Mouse (Mus musculus): ENCODE results near the gene Cnrip1. TPM values are rescaled to one million over a fixed set of nuclear protein-coding genes. Genes with fewer than 3 reads are reported as not detected.

Gene Cnrip1
- polyA plus RNA-seq, 1 experiment from 2014 or later, result 3.7 TPM

GRCm38 (mm10) chr11:17083866-17084265 lies 32.5 kb downstream of the Cnrip1 start:
- Histone ChIP-seq H3K4me3 (ENCODE audit: low read depth, low read length) (no peak overlapping the region), H3K9me3 (ENCODE audit: low read length) (no peaks in the 10 kb centered on the region), H3K9ac (replicated peaks) (no peak overlapping the region), H3K27ac (ENCODE audit: low read depth) (no peak overlapping the region), H3K27me3 (ENCODE audit: insufficient read depth, low read length) (no peaks in the 10 kb centered on the region), H3K4me2 (ENCODE audit: low read depth, low read length) (no peak overlapping the region), H3K4me1 (ENCODE audit: insufficient read depth) (no peaks in the 10 kb centered on the region), H3K36me3 (replicated peaks; ENCODE audit: insufficient read depth, low read length) (no peaks in the 10 kb centered on the region)
- WGBS (ENCODE audit: insufficient replicate concordance), result 64% methylated on average over 1 of the region's 1 CpGs
- no peak for DNase-seq
- no peak for TF ChIP-seq CTCF (IDR thresholded peaks at IDR 0.05; ENCODE audit: low read depth)
- TF ChIP-seq EP300 (IDR thresholded peaks at IDR 0.05; ENCODE audit: low read depth), result no peak
- no peak for ATAC-seq

GRCm38 (mm10) chr11:17086106-17086505 lies 34.7 kb downstream of the Cnrip1 start:
- no peaks in the 10 kb centered on the region for H3K4me1 ChIP-seq (ENCODE audit: insufficient read depth)
- no peak overlapping the region for H3K4me2 ChIP-seq (ENCODE audit: low read depth, low read length)
- TF ChIP-seq CTCF (IDR thresholded peaks at IDR 0.05; ENCODE audit: low read depth), result no peak
- H3K27me3 ChIP-seq (ENCODE audit: insufficient read depth, low read length), result no peaks in the 10 kb centered on the region
- 18% methylated on average over 5 of the region's 5 CpGs for WGBS (ENCODE audit: insufficient replicate concordance)
- H3K36me3 ChIP-seq (replicated peaks; ENCODE audit: insufficient read depth, low read length), result no peaks in the 10 kb centered on the region
- H3K27ac ChIP-seq (ENCODE audit: low read depth), result no peak overlapping the region
- no peaks in the 10 kb centered on the region for H3K9me3 ChIP-seq (ENCODE audit: low read length)
- ATAC-seq, result no peak
- no peak overlapping the region for H3K9ac ChIP-seq (replicated peaks)
- no peak for DNase-seq
- no peak overlapping the region for H3K4me3 ChIP-seq (ENCODE audit: low read depth, low read length)

DNA sequence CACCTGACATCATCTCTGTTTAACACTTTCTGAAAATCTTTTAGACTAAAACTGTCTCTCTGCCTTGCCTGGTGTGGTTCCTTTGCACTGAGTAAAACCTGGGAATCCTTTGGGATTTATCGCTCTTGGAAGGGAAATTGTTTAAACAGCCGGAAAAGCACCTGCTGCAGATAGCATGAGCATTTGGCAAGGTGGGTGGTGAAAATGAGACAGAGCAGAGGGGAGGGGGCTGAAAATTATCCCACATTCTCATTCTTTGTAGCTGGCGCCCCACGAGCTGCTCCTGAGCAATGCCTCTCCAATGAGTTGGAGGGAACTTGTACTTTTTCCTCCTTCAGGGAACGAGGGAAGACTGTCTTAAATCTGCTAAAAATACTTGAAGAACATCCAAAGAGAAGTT lies 55.5 kb downstream of the Cnrip1 start:
- WGBS (ENCODE audit: insufficient replicate concordance), result 78% methylated on average over 5 of the region's 5 CpGs
- Histone ChIP-seq H3K4me3 (ENCODE audit: low read depth, low read length) (no peak overlapping the region), H3K36me3 (replicated peaks; ENCODE audit: insufficient read depth, low read length) (no peaks in the 10 kb centered on the region), H3K9ac (replicated peaks) (no peak overlapping the region), H3K4me2 (ENCODE audit: low read depth, low read length) (no peak overlapping the region), H3K4me1 (ENCODE audit: insufficient read depth) (no peaks in the 10 kb centered on the region), H3K27me3 (ENCODE audit: insufficient read depth, low read length) (no peaks in the 10 kb centered on the region), H3K27ac (ENCODE audit: low read depth) (no peak overlapping the region), H3K9me3 (ENCODE audit: low read length) (no peaks in the 10 kb centered on the region)
- TF ChIP-seq EP300 (IDR thresholded peaks at IDR 0.05; ENCODE audit: low read depth), result no peak
- TF ChIP-seq CTCF (IDR thresholded peaks at IDR 0.05; ENCODE audit: low read depth), result no peak
- no peak for ATAC-seq
- DNase-seq, result no peak

GRCm38 (mm10) chr11:17107359-17107758 lies 56.0 kb downstream of the Cnrip1 start:
- no peak overlapping the region for H3K4me2 ChIP-seq (ENCODE audit: low read depth, low read length)
- DNase-seq (no peak), ATAC-seq (no peak)
- H3K4me3 ChIP-seq (ENCODE audit: low read depth, low read length), result no peak overlapping the region
- no peaks in the 10 kb centered on the region for H3K36me3 ChIP-seq (replicated peaks; ENCODE audit: insufficient read depth, low read length)
- H3K27me3 ChIP-seq (ENCODE audit: insufficient read depth, low read length), result no peaks in the 10 kb centered on the region
- no peaks in the 10 kb centered on the region for H3K9me3 ChIP-seq (ENCODE audit: low read length)
- no peak overlapping the region for H3K27ac ChIP-seq (ENCODE audit: low read depth)
- H3K4me1 ChIP-seq (ENCODE audit: insufficient read depth), result no peaks in the 10 kb centered on the region
- H3K9ac ChIP-seq (replicated peaks), result no peak overlapping the region
- 70% methylated on average over 6 of the region's 6 CpGs for WGBS (ENCODE audit: insufficient replicate concordance)
- TF ChIP-seq EP300 (IDR thresholded peaks at IDR 0.05; ENCODE audit: low read depth) (no peak), CTCF (IDR thresholded peaks at IDR 0.05; ENCODE audit: low read depth) (no peak)

GRCm38 (mm10) chr11:17112419-17113090 lies 61.2 kb downstream of the Cnrip1 start:
- Histone ChIP-seq H3K4me1 (ENCODE audit: insufficient read depth) (no peaks in the 10 kb centered on the region), H3K4me3 (ENCODE audit: low read depth, low read length) (no peak overlapping the region), H3K36me3 (replicated peaks; ENCODE audit: insufficient read depth, low read length) (no peaks in the 10 kb centered on the region), H3K9ac (replicated peaks) (no peak overlapping the region), H3K27ac (ENCODE audit: low read depth) (no peak overlapping the region), H3K4me2 (ENCODE audit: low read depth, low read length) (no peak overlapping the region), H3K9me3 (ENCODE audit: low read length) (no peaks in the 10 kb centered on the region), H3K27me3 (ENCODE audit: insufficient read depth, low read length) (no peaks in the 10 kb centered on the region)
- TF ChIP-seq CTCF (IDR thresholded peaks at IDR 0.05; ENCODE audit: low read depth) (no peak), EP300 (IDR thresholded peaks at IDR 0.05; ENCODE audit: low read depth) (no peak)
- DNase-seq (no peak), ATAC-seq (no peak)
- 54% methylated on average over 1 of the region's 1 CpGs for WGBS (ENCODE audit: insufficient replicate concordance)

GRCm38 (mm10) chr11:17126418-17126817 lies 75.0 kb downstream of the Cnrip1 start:
- H3K4me2 ChIP-seq (ENCODE audit: low read depth, low read length), result no peak overlapping the region
- no peaks in the 10 kb centered on the region for H3K9me3 ChIP-seq (ENCODE audit: low read length)
- no peak overlapping the region for H3K4me3 ChIP-seq (ENCODE audit: low read depth, low read length)
- no peaks in the 10 kb centered on the region for H3K4me1 ChIP-seq (ENCODE audit: insufficient read depth)
- H3K27ac ChIP-seq (ENCODE audit: low read depth), result no peak overlapping the region
- ATAC-seq, result no peak
- no peak for TF ChIP-seq EP300 (IDR thresholded peaks at IDR 0.05; ENCODE audit: low read depth)
- H3K36me3 ChIP-seq (replicated peaks; ENCODE audit: insufficient read depth, low read length), result no peaks in the 10 kb centered on the region
- H3K27me3 ChIP-seq (ENCODE audit: insufficient read depth, low read length), result no peaks in the 10 kb centered on the region
- 63% methylated on average over 2 of the region's 2 CpGs for WGBS (ENCODE audit: insufficient replicate concordance)
- H3K9ac ChIP-seq (replicated peaks), result no peak overlapping the region
- DNase-seq, result no peak

Other genes with a start within 250 kb of the Cnrip1 start
- 0.75 TPM in 2 replicates for gene Fbxo48, start 100.2 kb upstream of the Cnrip1 start, polyA plus RNA-seq (2015; fragmentation: Nextera tagmentation; extraction: Ambion mirVana)
- gene Plek, start 795 bp downstream of the Cnrip1 start, polyA plus RNA-seq (2015; fragmentation: Nextera tagmentation; extraction: Ambion mirVana), result 19.8 and 22.5 TPM in 2 replicates
- 31.1 and 32.1 TPM in 2 replicates for gene Ppp3r1, start 107.7 kb downstream of the Cnrip1 start, polyA plus RNA-seq (2015; fragmentation: Nextera tagmentation; extraction: Ambion mirVana)
- 8.5 and 8.8 TPM in 2 replicates for gene Wdr92, start 130.5 kb downstream of the Cnrip1 start, polyA plus RNA-seq (2015; fragmentation: Nextera tagmentation; extraction: Ambion mirVana)
- 37.1 and 37.2 TPM in 2 replicates for gene Pno1, start 160.0 kb downstream of the Cnrip1 start, polyA plus RNA-seq (2015; fragmentation: Nextera tagmentation; extraction: Ambion mirVana)
- 46.4 and 51.0 TPM in 2 replicates for gene C1d, start 206.0 kb downstream of the Cnrip1 start, polyA plus RNA-seq (2015; fragmentation: Nextera tagmentation; extraction: Ambion mirVana)

Measured in liver, postnatal 0 days (tissue).